Mouse (Mus musculus) CH12.LX (cell line): ENCODE measurements around the gene Tmem114. TPM values are rescaled to one million over a fixed set of nuclear protein-coding genes. Genes with fewer than 3 reads are reported as not detected.

Experiments used
- DNase-seq: peaks from one replicate; pipeline ENCODE4 v3.0.0-alpha.2; 2013; ENCODE audit errors: extremely low read depth
- H3K27ac ChIP-seq: 2 replicates; pipeline ENCODE4 v1.5.1; 2012; ENCODE audit warnings: low read depth, mild to moderate bottlenecking, control low read depth, moderate library complexity; ENCODE audit not compliant: insufficient read depth
- H3K27me3 ChIP-seq: replicated peaks from 2 replicates; pipeline ENCODE3; 2012; ENCODE audit warnings: inconsistent platforms
- H3K36me3 ChIP-seq, 2 experiments: replicated peaks in 1 of 2; 2 replicates each; pipeline versions ENCODE3 to v1.6.1; 2012; ENCODE audit warnings: inconsistent platforms in 1 of 2, low read length in 1 of 2, mild to moderate bottlenecking in 1 of 2, mixed read lengths in 1 of 2, moderate library complexity in 1 of 2; ENCODE audit not compliant: control insufficient read depth in 1 of 2, insufficient read depth in 1 of 2
- H3K4me1 ChIP-seq, 2 experiments: 2 replicates each; pipeline ENCODE4 v1.6.1; 2012; ENCODE audit warnings: inconsistent platforms in 1 of 2, moderate library complexity in 1 of 2; ENCODE audit not compliant: insufficient read depth in 2 of 2, control insufficient read depth in 1 of 2
- H3K4me2 ChIP-seq: 2 replicates; pipeline ENCODE4 v1.6.1; 2012; ENCODE audit warnings: low read depth, mild to moderate bottlenecking, control low read depth; ENCODE audit not compliant: poor library complexity, insufficient read depth, severe bottlenecking
- H3K4me3 ChIP-seq, 3 experiments: fragments of 150-350 bp in 1 of 3; sonication (generic) in 1 of 3; replicated peaks in 1 of 3; 2 replicates each; pipeline versions ENCODE3 to v1.5.1; 2011 to 2012; ENCODE audit warnings: low read depth in 2 of 3, low read length in 2 of 3, mild to moderate bottlenecking in 2 of 3, moderate library complexity in 2 of 3, control low read depth in 1 of 3, improper control_type of control experiment in 1 of 3, inconsistent platforms in 1 of 3, mixed read lengths in 1 of 3; ENCODE audit not compliant: poor library complexity in 1 of 3
- H3K79me2 ChIP-seq: replicated peaks from 2 replicates; pipeline ENCODE4 v1.6.1; 2012; ENCODE audit warnings: mild to moderate bottlenecking, moderate library complexity; ENCODE audit not compliant: control insufficient read depth, poor library complexity, insufficient read depth, severe bottlenecking; ENCODE audit errors: extremely low read depth
- H3K9ac ChIP-seq: 2 replicates; pipeline ENCODE4 v1.6.1; 2012; ENCODE audit warnings: low read depth, mild to moderate bottlenecking, control low read depth, moderate library complexity; ENCODE audit not compliant: insufficient read depth
- H3K9me3 ChIP-seq: replicated peaks from 2 replicates; pipeline ENCODE3; 2012; ENCODE audit warnings: low read length, inconsistent platforms, mixed read lengths
- BHLHE40 ChIP-seq: IDR thresholded peaks from 2 replicates; pipeline ENCODE4 v1.6.1; 2011; ENCODE audit warnings: mild to moderate bottlenecking, low read depth, low read length, improper control_type of control experiment
- CHD1 ChIP-seq: IDR thresholded peaks from 2 replicates; pipeline ENCODE4 v1.6.1; 2012; ENCODE audit warnings: low read depth, low read length, improper control_type of control experiment, inconsistent platforms
- CTCF ChIP-seq, 2 experiments: IDR thresholded peaks in 1 of 2; conservative IDR thresholded peaks in 1 of 2; 2 replicates each; pipeline ENCODE4 v1.5.1; 2011 to 2012; ENCODE audit warnings: low read depth in 2 of 2, low read length in 2 of 2, improper control_type of control experiment in 1 of 2, inconsistent platforms in 1 of 2, mild to moderate bottlenecking in 1 of 2, moderate library complexity in 1 of 2
- E2F4 ChIP-seq: IDR thresholded peaks from 2 replicates; pipeline ENCODE4 v1.6.1; 2011; ENCODE audit warnings: low read depth, low read length, improper control_type of control experiment; ENCODE audit not compliant: insufficient replicate concordance
- ELF1 ChIP-seq: IDR thresholded peaks from 2 replicates; pipeline ENCODE4 v1.6.1; 2014; ENCODE audit warnings: low read depth, mild to moderate bottlenecking, inconsistent platforms, low read length, improper control_type of control experiment
- ETS1 ChIP-seq: conservative IDR thresholded peaks from 2 replicates; pipeline ENCODE4 v1.6.1; 2012; ENCODE audit warnings: low read depth, mild to moderate bottlenecking, inconsistent platforms, low read length, improper control_type of control experiment, moderate library complexity
- GABPA ChIP-seq: IDR thresholded peaks from 2 replicates; pipeline ENCODE4 v1.6.1; 2012; ENCODE audit warnings: low read depth, low read length, improper control_type of control experiment, inconsistent platforms; ENCODE audit not compliant: insufficient replicate concordance
- HCFC1 ChIP-seq: IDR thresholded peaks from 2 replicates; pipeline ENCODE4 v1.6.1; 2012; ENCODE audit warnings: low read depth, mild to moderate bottlenecking, inconsistent platforms, low read length, improper control_type of control experiment
- IRF4 ChIP-seq: IDR thresholded peaks from 2 replicates; pipeline ENCODE4 v1.6.1; 2014; ENCODE audit warnings: low read depth, mild to moderate bottlenecking, inconsistent platforms, low read length, improper control_type of control experiment
- JUN ChIP-seq: IDR thresholded peaks from 2 replicates; pipeline ENCODE4 v1.6.1; 2011; ENCODE audit warnings: low read depth, mild to moderate bottlenecking, low read length, improper control_type of control experiment, moderate library complexity; ENCODE audit not compliant: insufficient read depth
- KAT2A ChIP-seq: IDR thresholded peaks from 2 replicates; pipeline ENCODE4 v1.6.1; 2012; ENCODE audit warnings: low read length, improper control_type of control experiment, inconsistent platforms; ENCODE audit not compliant: insufficient replicate concordance
- MAFK ChIP-seq: IDR thresholded peaks from 2 replicates; pipeline ENCODE4 v1.6.1; 2011; ENCODE audit warnings: low read length, improper control_type of control experiment; ENCODE audit not compliant: insufficient replicate concordance
- MAX ChIP-seq: IDR thresholded peaks from 2 replicates; pipeline ENCODE4 v1.6.1; 2011; ENCODE audit warnings: low read length, improper control_type of control experiment
- MEF2A ChIP-seq: IDR thresholded peaks from 2 replicates; pipeline ENCODE4 v1.6.1; 2014; ENCODE audit warnings: low read depth, mild to moderate bottlenecking, inconsistent platforms, low read length, improper control_type of control experiment, borderline replicate concordance
- MYC ChIP-seq: IDR thresholded peaks from 2 replicates; pipeline ENCODE4 v1.6.1; 2011; ENCODE audit warnings: low read depth, mild to moderate bottlenecking, improper control_type of control experiment, low read length
- NELFE ChIP-seq: IDR thresholded peaks from 2 replicates; pipeline ENCODE4 v1.6.1; 2011; ENCODE audit warnings: low read depth, low read length, improper control_type of control experiment
- NRF1 ChIP-seq: IDR thresholded peaks from 2 replicates; pipeline ENCODE4 v1.6.1; 2014; ENCODE audit warnings: low read depth, mild to moderate bottlenecking, inconsistent platforms, low read length, improper control_type of control experiment, moderate library complexity
- PAX5 ChIP-seq: IDR thresholded peaks from 2 replicates; pipeline ENCODE4 v1.6.1; 2012; ENCODE audit warnings: low read length, inconsistent platforms, mixed read lengths
- POLR2AphosphoS2 ChIP-seq: IDR thresholded peaks from 2 replicates; pipeline ENCODE4 v1.6.1; 2011; ENCODE audit warnings: low read depth, low read length, improper control_type of control experiment
- RCOR1 ChIP-seq: conservative IDR thresholded peaks from 2 replicates; pipeline ENCODE4 v1.6.1; 2012; ENCODE audit warnings: low read depth, mild to moderate bottlenecking, inconsistent platforms, low read length, improper control_type of control experiment
- SIN3A ChIP-seq: IDR thresholded peaks from 2 replicates; pipeline ENCODE4 v1.6.1; 2012; ENCODE audit warnings: low read length, improper control_type of control experiment, inconsistent platforms
- SMC3 ChIP-seq: IDR thresholded peaks from 2 replicates; pipeline ENCODE4 v1.6.1; 2011; ENCODE audit warnings: low read depth, low read length, improper control_type of control experiment
- TBP ChIP-seq: conservative IDR thresholded peaks from 2 replicates; pipeline ENCODE4 v1.6.1; 2011; ENCODE audit warnings: low read depth, low read length, improper control_type of control experiment
- TCF12 ChIP-seq: IDR thresholded peaks from 2 replicates; pipeline ENCODE4 v1.6.1; 2014; ENCODE audit warnings: low read depth, mild to moderate bottlenecking, inconsistent platforms, low read length, improper control_type of control experiment
- UBTF ChIP-seq: IDR thresholded peaks from 2 replicates; pipeline ENCODE4 v1.6.1; 2012; ENCODE audit warnings: low read depth, mild to moderate bottlenecking, inconsistent platforms, low read length, improper control_type of control experiment, moderate library complexity
- ZC3H11A ChIP-seq: IDR thresholded peaks from 2 replicates; pipeline ENCODE4 v1.6.1; 2012; ENCODE audit warnings: low read depth, mild to moderate bottlenecking, inconsistent platforms, low read length, improper control_type of control experiment
- ZKSCAN1 ChIP-seq: IDR thresholded peaks from 2 replicates; pipeline ENCODE4 v1.6.1; 2012; ENCODE audit warnings: low read depth, inconsistent platforms, low read length, improper control_type of control experiment, borderline replicate concordance
- ZNF384 ChIP-seq: IDR thresholded peaks from 2 replicates; pipeline ENCODE4 v1.6.1; 2012; ENCODE audit warnings: low read depth, low read length, improper control_type of control experiment, inconsistent platforms
- dilution Hi-C: fragments of 300-500 bp; cut with MboI; formaldehyde crosslinking; loops from 2 replicates; pipeline ENCODE4 v1.14.3; 2020; ENCODE audit warnings: low sequenced_read_pairs; ENCODE audit not compliant: extremely low pct_unique_long_range_greater_than_20kb, extremely low pct_ligation_motif_present
- in situ Hi-C: fragments of 300-500 bp; cut with MboI; formaldehyde crosslinking; loops from 3 replicates; pipeline ENCODE4 v1.14.3; 2019; ENCODE audit warnings: low sequenced_read_pairs, low pct_ligation_motif_present, low pct_unique_long_range_greater_than_20kb, mixed read lengths
- polyA plus RNA-seq: library from polyadenylated mRNA; unstranded; fragments of >175 nt; gene quantifications from 2 replicates; pipeline ENCODE4 v1.2.1, GENCODE M21; 2012; ENCODE audit warnings: low read depth; ENCODE audit not compliant: insufficient read length
- total RNA-seq, 2 experiments: library from RNA; depleted of rRNA; stranded (reverse); fragments of 300-350 nt in 1 of 2; fragments of >200 nt in 1 of 2; gene quantifications; 2 replicates each; pipeline ENCODE4 v1.2.3; 2012 to 2014

Gene Tmem114
- total RNA-seq (2012; rRNA removed) (not detected in 2 replicates), total RNA-seq (2014; rRNA removed) (not detected in 2 replicates), polyA plus RNA-seq (not detected in 2 replicates)

DNA sequence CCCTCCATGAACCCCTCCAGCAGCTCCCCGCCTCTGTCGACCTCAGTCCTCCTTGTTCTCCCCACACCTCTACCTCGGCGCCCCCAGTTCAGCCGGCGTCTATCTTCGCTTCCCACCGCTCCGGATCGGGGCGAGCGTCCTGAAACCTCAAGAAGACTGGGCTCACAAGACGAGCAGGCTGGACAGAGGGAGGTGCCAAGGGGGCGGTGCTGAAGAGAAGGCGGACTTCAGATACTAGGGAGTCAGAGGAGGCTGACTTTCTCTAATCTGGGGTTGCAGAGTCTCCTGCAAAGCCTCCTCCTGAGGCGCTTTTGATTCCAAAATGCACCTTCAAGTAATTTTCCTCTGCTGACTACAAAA, at the start of gene Tmem114:
TSS of gene Tmem114 (minus strand) at position 166 of the 360 bp plus-strand sequence.
- no peak for TF ChIP-seq ZNF384
- TF ChIP-seq MYC: no peak
- no peak for TF ChIP-seq E2F4
- TF ChIP-seq UBTF: no peak
- no peak for TF ChIP-seq BHLHE40
- Histone ChIP-seq H3K4me2 (no peak within 1 kb of the TSS), H3K4me1 (no peaks in the 10 kb centered on the region), H3K36me3 (no peaks in the 10 kb centered on the region), H3K9me3 (no peaks in the 10 kb centered on the region), H3K9ac (no peak within 1 kb of the TSS), H3K79me2 (no peaks in the 10 kb centered on the region), H3K27me3 (peaks cover 84% of the 10 kb centered on the region), H3K4me3 (no peak within 1 kb of the TSS), H3K27ac (no peak within 1 kb of the TSS)
- no peak for DNase-seq
- dilution Hi-C loops: no loop called here
- in situ Hi-C loops: no loop called here

DNA sequence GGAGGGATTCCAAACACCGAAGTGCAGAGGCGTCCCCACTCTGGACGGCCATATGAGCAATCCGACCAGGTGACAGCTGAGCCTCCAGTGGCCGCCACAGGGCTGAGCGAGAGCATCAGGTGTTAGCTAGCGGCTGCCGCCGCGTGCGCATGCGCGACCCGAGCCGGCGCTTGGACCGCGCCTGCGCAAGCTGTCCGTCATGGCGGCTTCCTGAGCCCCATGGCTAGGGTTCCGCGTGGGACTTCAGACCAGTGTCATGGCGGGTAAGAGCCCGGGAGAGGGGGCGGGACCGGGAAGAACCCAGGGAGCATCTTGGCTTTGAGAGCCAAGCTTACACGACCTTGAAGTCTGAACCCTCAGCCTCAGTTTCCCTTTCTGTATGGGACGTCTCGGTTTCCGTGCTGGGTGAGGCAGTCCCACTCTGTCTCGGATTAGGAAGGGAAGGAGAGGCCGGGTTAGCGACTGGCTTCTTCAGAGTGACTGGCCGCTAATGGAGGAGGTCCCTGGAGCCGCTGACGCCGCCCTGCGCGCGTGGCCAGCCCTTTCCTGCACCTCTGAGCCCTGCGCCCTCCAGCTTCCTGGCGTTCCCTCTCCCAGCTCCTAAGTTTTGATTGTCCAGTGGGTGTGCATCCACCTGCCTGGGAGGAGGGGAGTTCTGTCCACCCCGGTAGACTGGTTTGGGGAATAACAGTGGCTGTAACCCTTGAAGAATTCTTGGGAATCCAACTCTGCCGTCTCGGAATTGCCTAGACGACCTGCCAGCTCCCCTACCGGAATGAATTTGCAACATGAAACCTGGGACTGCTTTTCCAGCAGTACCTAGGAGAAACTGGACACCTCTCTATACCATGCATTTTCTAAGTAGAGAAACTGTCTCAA, 45.9 kb upstream of the Tmem114 start, which contains the start of gene Mettl22:
TSS of gene Mettl22 (plus strand) at position 186 of the 879 bp plus-strand sequence.
- in situ Hi-C loops (no loop called here), dilution Hi-C loops (no loop called here)
- H3K4me1 ChIP-seq: peaks cover 4 to 16% of the 10 kb centered on the region in 2 experiments; a peak in 3 of 4 replicates
- no peaks in the 10 kb centered on the region for H3K9me3 ChIP-seq
- H3K79me2 ChIP-seq: 0 out of 2 replicates have a peak, but pooled peaks cover 8% of the 10 kb centered on the region
- H3K9ac ChIP-seq: peak within 1 kb of the TSS; percentile 91
- H3K27me3 ChIP-seq: peaks cover 26% of the 10 kb centered on the region
- H3K36me3 ChIP-seq: peaks cover 5 to 23% of the 10 kb centered on the region in 2 experiments
- DNase-seq: peak; percentile 95
- peak within 1 kb of the TSS; percentile 18; the same call in 1 of the 2 replicates for H3K27ac ChIP-seq
- peak within 1 kb of the TSS; percentile 64 to 95 (median 88) for H3K4me3 ChIP-seq
- H3K4me2 ChIP-seq: peak within 1 kb of the TSS; percentile 88
- TF ChIP-seq GABPA (no peak), PAX5 (no peak), SMC3 (no peak), POLR2AphosphoS2 (peak; percentile 72; the same call in 1 of the 2 replicates), KAT2A (0 out of 2 replicates have a peak, but pooled peaks have one; percentile 57), HCFC1 (peak; percentile 79), JUN (no peak), IRF4 (peak; percentile 64), MAFK (no peak), ZC3H11A (no peak), MEF2A (0 out of 2 replicates have a peak, but pooled peaks have one; percentile 47), ZKSCAN1 (no peak), ZNF384 (no peak), CTCF (conservative IDR thresholded peaks at IDR 0.05 in 1 of 2, IDR thresholded peaks at IDR 0.05 in 1 of 2; ENCODE audit: low read depth in 2 of 2, low read length in 2 of 2) (peak in 1 of 2 experiments; percentile 42; a peak in 2 of 4 replicates), NELFE (peak; percentile 99), SIN3A (peak; percentile 92), TCF12 (peak; percentile 95), NRF1 (peak; percentile 99), RCOR1 (peak; percentile 56; the same call in 1 of the 2 replicates), CHD1 (0 out of 2 replicates have a peak, but pooled peaks have one; percentile 44), BHLHE40 (peak; percentile 56), ETS1 (peak; percentile 73), ELF1 (peak; percentile 78), MAX (peak; percentile 95), TBP (peak; percentile 73), E2F4 (peak; percentile 63; the same call in 1 of the 2 replicates)
